Mouse (Mus musculus) brain, adult 2 months (tissue): ENCODE data around the gene Defa21.
A peak's percentile ranks its signal among the peaks of the same experiment; 100 is the strongest.
"Not testable (repeated sequence)": the region's sequence is repeated elsewhere in the genome, so short reads cannot be mapped to it uniquely, and the experiment has no call there.

Experiments used
- DNase-seq: peaks from one replicate; pipeline ENCODE4 v3.0.0; 2011; ENCODE audit warnings: low read depth, low spot score

Gene Defa21

DNA sequence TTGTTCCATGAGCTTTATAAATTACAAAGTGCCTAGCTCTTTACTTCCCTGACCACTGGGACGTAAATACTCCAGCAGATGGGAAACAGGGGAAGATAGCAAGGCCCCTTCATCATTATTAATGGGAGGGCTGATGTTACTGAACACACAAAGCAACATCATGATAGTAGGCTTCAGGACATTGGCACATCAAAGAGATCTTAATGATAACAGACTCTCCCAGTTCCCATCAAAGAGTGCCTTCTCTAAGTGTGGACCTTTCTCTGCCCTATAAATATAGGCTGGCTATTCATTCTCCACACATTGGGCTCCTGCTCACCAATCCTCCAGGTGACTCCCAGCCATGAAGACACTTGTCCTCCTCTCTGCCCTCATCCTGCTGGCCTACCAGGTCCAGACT, at the start of gene Defa21:
Defa21 (plus strand) TSS at position 301 of the 400 bp plus-strand sequence.
- not testable (repeated sequence) for DNase-seq

- no peak for DNase-seq
Observed at GRCm38 (mm10) chr8:20979846-20980245, 45.5 kb upstream of the Defa21 start.

DNA sequence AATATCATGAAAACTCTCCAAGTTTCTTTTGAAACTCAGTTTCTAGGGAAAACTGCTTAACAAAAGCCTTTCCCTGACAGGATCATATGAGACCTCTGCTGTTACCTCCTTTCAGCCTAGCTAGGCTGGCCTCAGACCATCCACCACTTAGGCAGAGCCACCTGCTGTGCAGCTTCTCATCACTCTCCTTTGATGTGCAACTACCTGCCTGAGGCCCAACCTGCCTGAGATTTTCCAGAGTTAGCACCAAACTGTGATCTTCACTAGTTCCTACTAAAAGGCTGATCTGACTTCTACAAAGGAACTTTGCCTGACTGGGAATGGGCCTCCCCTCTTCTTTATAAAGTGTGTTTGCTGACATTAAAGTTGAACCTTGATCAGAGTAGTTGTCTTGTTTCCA, 31.3 kb upstream of the Defa21 start:
- peak; percentile 0 for DNase-seq

DNA sequence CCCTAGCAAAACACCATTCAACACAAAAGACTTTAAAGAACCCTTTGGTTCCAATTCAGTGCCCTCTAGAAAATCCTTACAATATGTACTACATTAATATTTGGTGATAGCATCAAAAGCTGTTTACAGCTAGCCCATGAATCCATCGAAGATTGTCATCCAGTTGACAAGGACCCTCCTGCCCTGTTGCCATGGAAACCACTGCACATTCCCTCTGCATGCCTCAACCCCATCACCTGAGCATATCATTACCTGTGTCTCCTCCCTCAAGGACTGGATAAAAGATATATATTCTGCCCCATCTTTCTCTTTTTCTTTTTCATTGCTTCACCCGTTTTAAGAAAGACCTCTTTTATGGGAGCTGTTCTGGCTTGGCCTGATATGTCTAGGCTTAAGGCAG, 28.6 kb upstream of the Defa21 start:
- no peak for DNase-seq

DNA sequence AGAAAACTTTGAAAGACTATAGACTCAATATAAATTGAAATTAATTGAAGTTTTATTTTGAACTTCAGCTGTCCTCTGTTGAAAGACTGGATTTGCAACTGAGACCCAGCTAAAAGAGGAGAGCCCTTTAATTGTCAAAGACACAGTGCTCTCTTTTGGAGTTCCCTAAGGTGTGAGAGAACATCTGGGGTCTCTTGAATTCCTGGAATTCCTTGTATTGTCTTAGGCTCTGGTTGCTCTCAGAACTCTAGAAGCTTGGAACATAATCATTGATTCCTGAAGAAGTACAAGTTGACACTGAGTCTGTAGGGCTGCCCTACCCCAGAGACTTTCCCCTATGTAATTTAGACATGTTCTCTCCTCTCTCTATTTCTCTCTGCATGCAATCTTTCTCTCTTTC, 28.1 kb upstream of the Defa21 start:
- DNase-seq, result no peak

- DNase-seq, result peak; percentile 1
Observed at GRCm38 (mm10) chr8:21001171-21001570, 24.2 kb upstream of the Defa21 start.

- DNase-seq, result no peak
Observed at GRCm38 (mm10) chr8:21006801-21007200, 18.5 kb upstream of the Defa21 start.

GRCm38 (mm10) chr8:21008578-21008977, 16.8 kb upstream of the Defa21 start:
- peak; percentile 3 for DNase-seq

- DNase-seq, result not testable (repeated sequence)
Observed at GRCm38 (mm10) chr8:21010548-21010947, 14.8 kb upstream of the Defa21 start.

- DNase-seq, result not testable (repeated sequence)
Observed at GRCm38 (mm10) chr8:21054747-21055146, 29.4 kb downstream of the Defa21 start, which contains the start of gene Defa23. Gene Defa23 (plus strand): TSS chr8:21055047.

DNA sequence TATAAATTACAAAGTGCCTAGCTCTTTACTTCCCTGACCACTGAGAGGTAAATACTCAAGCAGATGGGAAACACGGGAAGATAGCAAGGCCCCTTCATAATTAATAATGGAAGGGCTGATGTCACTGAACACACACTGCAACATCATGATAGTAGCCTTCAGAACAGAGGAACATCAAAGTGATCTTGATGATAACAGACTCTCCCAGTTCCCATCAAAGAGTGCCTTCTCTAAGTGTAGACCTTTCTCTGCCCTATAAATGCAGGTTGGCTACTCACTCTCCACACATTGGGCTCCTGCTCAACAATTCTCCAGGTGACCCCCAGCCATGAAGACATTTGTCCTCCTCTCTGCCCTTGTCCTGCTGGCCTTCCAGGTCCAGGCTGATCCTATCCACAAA, 39.4 kb downstream of the Defa21 start, which contains the start of gene Defa35:
Defa35 (plus strand) TSS at position 301 of the 400 bp plus-strand sequence.
- DNase-seq, result not testable (repeated sequence)
